Mouse (Mus musculus): ENCODE measurements at regions not wholly inside any gene's neighbourhood (a gene's known extent, or its start where the extent isn't known, plus 50 kb on each side); places are given as distances from the start of the nearest gene placed in this dataset. TPM values are rescaled to one million over a fixed set of nuclear protein-coding genes. Genes with fewer than 3 reads are reported as not detected.

GRCm38 (mm10) chr5:118509871-118510270, 50.6 kb upstream of the Med13l start:
- H3K9me3 ChIP-seq (replicated peaks), result no peaks in the 10 kb centered on the region
- no peak for ATAC-seq (ENCODE audit: insufficient read depth)
- H3K9ac ChIP-seq, result no peak overlapping the region
- H3K4me1 ChIP-seq (replicated peaks), result peaks cover 56% of the 10 kb centered on the region
- H3K27ac ChIP-seq (replicated peaks), result no peak overlapping the region
- H3K4me2 ChIP-seq, result no peak overlapping the region
- H3K27me3 ChIP-seq, result peaks cover 57% of the 10 kb centered on the region
- WGBS (ENCODE audit: insufficient replicate concordance), result 43% methylated on average over 5 of the region's 5 CpGs
- no peak overlapping the region for H3K4me3 ChIP-seq (replicated peaks)
- no peaks in the 10 kb centered on the region for H3K36me3 ChIP-seq (replicated peaks)

Small RNA genes in the stretch of these regions (microRNA-seq; reads per million reads assigned to microRNA genes)
- gene Gm26455, result not detected
